Mouse (Mus musculus) bone marrow, adult 2 months (tissue): Measurements from ENCODE around the gene Hnrnpll.
"Not testable (repeated sequence)": the region's sequence is repeated elsewhere in the genome, so short reads cannot be mapped to it uniquely, and the experiment has no call there.

Experiments
- CTCF ChIP-seq: fragments of 200-500 bp; IDR thresholded peaks from 2 replicates; pipeline ENCODE4 v1.5.1; 2011; ENCODE audit warnings: low read length, control low read depth; ENCODE audit not compliant: control insufficient read depth, insufficient read depth
- POLR2A ChIP-seq: fragments of 200-500 bp; IDR thresholded peaks from 2 replicates; pipeline ENCODE4 v1.6.1; 2011; ENCODE audit warnings: low read depth, mild to moderate bottlenecking, control low read depth, low read length, borderline replicate concordance; ENCODE audit not compliant: control insufficient read depth

DNA sequence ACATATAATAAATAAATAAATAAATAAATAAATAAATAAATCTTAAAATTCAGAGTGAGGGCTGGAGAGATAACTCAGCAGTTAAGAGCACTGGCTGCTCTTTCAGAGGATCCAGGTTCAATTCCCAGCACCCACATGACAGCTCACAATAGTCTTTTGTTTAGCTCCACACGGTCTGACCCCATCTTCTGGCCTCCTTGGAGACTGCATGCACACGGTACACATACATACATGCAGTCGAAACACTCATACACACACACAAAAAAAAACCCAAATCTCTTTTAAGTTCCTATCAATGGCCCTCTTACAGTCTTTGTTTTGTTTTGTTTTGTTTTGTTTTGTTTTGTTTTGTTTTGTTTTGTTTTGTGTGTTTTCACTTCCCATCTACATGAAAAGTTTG, 58.3 kb downstream of the Hnrnpll start:
- TF ChIP-seq CTCF, POLR2A: not testable (repeated sequence)
